Mouse (Mus musculus): ENCODE measurements around the gene Map3k6.

Map3k6 gene

DNA sequence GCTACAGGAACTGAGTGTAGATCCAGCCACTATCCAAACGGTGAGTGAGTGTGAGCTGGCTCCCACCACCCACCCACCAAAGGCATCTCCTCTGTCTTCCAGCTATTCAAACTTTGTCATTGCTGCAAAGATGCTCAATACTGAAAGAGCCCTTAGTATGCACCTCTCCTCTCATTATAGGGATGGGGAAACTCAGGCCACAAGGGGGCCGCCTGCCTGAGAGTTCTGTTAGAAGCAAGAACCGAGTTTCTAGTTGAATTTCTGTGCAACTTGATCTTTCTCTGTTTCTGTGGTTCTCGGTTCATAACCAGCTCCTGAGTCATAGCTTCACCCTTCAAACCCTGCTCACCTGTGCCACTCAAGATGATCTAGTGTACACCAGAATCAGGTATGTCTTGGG, 11.5 kb downstream of the Map3k6 start:
- no peak for DNase-seq (ENCODE audit: low spot score in 2 of 2)

DNA sequence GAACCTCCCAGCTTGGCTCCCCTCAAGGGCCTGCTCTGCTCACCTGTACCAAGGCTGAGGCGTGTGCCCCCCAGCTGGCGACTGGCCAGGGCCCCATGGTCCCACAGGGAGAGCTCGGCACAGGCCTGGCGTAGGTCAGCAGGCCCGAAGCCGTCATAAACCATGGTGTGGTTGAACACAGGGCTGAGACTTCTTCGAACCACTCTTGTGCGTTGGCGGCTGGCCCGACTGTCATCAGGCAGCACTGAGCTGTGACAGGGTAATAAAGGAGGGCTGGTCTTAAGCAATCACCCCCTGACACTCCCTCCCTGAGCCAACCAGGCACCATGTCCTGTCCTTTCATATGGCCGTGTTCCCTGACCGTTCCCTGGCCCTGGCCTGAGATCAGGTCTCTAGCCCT, 12.8 kb downstream of the Map3k6 start:
- no peak for DNase-seq (ENCODE audit: low spot score in 2 of 2)

DNA sequence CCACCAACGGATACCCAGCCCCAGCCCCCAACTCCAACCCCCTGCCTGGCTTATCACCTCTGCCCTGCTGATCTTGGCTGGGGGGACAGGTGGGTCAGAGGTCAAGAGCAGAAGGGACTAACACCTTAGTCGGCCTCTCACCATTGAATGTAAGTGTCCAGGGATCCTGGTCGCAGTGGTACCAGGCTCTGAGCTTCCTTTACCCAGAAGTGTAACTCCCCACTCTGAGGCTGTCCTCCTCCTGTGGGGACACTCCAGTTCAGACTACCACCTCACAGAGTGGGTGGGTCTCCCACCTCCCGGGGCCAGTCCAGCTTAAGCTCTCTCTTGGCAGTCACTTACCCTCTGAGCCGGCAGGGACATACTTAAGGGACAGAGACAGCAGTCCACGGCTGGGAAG, 14.8 kb downstream of the Map3k6 start:
- no peak for DNase-seq (ENCODE audit: low spot score in 2 of 2)

DNA sequence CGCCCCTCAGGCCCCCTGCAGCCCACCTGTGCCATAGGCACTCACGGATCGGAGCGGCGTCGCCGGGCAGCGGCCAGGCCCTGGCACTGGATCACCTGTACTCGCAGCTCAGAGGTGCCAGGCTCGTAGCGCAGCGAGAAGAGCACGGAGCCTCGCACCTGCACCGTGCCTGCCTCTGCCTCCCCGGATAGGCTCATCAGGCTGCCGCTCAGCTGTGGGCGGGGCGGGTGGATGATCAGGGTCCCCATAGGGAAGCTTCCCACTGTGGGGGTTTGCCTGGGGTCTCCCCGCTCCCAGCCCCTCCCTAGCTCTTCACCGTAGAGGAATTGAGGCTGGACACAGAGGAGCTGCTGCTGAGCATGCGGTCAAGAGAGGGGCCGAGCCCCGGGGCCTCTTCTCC, 16.2 kb downstream of the Map3k6 start:
- DNase-seq (ENCODE audit: low spot score in 2 of 2), result no peak

DNA sequence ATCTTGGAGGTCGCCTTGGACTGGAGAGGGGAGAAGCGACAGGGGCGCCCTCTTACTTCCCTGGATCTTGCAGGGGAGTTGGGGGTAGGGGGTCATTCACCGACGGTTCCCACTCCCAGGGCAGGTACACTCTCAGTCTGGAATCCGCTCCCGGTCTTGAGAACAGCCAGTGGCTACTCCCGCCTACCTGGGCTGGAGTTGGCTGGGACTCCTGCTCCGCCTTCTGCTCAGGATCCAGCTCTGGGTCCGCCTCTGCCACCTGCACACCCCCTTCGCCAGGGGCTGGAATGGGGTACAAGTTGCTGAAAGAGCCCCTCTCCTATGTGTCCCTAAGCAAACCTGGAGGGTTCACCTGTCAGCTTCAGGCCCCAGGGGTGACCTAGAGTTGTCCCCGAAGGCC, 16.6 kb downstream of the Map3k6 start:
- DNase-seq (ENCODE audit: low spot score in 2 of 2), result no peak

DNA sequence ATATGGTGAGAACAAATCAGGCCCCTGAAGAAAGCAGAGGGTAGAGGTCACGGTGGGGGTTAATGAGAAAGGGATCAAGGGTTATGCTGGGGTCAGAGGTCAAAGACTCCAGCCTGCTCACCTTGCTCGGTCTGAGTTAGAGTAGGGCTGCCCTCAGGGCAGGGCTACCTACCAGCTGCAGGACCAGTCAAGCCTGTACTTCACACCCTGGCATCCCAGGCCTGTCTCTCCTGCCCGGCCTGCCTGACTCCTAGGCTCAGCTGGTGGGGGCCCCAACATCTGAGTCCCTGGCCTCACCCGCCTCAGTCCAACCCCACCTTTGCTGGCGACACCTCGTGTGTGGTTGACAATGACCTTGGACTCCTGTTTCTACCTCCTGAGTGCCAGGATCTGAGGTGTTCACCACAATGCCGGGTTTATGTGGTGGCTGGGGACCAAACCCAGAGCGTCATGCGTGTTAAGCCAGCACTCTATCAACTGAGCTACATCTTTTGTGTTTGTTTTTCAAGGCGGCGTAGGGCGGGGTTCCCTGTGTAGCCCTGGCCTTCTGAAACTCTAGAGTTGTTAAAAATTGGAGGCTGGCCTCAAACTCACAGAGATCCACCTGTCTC, 17.3 kb downstream of the Map3k6 start:
- no peak for DNase-seq (ENCODE audit: low spot score in 2 of 2)

DNA sequence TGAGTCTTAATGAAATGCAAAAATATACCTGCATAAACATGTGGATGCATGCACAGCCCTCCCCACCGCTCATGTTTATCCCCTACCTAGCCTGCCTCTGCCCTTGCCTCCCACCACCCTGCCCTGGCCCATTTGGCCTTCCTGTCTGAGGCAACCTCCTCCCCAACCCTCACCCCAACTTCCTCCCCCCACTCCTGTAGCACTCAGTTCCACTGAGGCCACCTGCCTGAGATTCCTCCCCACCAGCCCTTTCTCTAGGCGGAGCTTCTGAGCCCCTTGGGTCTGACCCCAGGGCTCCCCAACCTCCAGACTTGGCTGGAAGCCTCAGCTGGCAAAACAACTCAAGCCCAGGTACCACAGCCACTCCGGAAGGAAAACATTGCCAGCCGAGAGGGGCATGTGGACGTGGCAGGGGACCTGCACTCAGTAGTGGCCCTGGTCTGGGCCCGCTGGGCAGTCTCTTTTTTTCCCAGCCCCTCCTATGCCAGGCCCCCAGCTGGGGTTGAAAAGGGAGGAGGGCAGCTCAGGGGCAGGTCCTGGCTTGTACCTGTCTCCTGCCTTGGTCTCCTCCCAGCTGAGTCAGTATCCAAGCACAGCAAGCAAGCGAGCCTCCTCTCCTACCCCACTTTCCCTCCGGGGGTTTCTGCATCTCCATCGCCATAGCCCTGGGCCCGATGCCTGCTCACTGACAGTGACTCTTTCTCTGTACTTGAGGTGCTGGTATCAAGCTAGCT, 21.2 kb downstream of the Map3k6 start:
- no peak for DNase-seq (ENCODE audit: low spot score in 2 of 2)

DNA sequence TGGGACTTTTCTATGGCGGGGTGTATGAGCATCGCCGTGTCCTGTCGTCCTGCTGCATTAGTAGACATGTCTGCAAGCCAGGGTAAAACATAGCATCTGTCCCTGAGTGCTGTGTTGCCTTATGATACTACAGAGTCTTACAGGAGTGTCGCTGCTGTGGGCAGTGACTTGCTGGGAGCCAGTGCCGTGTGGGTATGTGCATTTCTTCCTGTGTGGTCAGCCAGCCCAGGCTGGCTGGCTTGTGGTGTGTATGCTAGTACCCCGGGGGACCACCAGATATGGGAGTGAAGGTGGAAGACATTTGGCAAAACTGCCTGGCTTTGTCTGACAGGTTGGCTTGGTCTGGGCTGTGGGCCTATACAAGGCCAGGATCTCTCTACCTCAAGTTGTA, 21.8 kb downstream of the Map3k6 start:
- DNase-seq (ENCODE audit: low spot score in 2 of 2), result no peak

DNA sequence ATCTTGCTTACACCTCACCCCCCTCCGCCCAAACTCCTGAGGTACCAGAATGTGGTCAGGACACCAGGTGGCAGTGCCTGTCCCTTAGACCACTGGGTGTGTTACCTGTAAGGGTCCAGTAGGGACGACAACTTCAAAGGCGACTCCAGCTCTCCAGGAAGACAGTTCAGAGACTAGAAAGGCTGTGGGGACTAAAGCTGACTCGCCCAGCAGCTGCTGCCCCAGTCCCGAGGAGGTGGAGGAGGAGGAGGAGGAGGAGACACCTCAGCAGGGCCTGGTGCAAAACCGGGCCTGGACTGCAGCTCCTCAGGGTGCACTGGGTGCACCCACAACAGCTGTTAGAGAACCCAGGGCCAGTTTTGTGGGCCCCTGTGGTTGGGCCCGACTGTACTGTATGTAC, 22.3 kb downstream of the Map3k6 start, which contains the start of gene Sytl1:
Sytl1 (minus strand) TSS at position 232 of the 400 bp plus-strand sequence.
- no peak for DNase-seq (ENCODE audit: low spot score in 2 of 2)

DNA sequence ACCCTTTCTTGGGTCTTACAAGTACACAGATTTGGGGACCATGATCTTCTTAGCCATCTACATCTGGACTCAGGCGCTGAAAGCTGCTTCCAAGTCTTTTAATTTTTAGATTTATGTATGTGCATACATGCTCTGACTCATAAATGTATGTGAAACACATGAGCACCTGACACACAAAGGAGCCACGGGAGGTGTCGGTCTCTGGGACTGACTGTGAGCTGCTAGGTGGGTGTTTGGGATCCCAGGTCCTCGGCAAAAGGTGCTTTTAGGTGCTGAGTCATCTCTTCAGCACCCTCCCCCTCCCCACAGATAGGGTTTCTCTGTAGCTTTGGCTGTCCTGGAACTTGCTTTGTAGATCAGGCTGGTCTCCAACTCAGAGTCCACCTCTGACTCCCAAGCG, 23.1 kb downstream of the Map3k6 start:
- no peak for DNase-seq (ENCODE audit: low spot score in 2 of 2)

DNA sequence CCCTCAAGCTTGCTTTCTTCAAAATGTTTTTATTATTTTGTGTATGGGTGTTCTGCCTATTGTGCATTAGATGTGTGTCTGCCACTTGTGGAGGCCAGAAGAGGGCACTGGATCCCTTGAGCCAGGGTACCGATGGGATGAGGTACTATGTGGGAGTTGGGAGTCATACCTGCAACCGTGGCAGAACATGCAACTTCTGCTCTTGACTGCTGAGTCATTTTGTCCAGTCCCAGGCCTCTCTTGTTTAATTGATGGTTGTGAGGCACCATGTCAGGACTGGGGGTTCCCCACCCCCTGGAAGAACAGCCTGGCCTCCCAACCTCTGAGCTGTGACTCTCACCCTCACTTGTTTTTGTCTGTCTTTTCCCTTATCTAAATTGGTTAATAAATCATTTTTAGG, 23.9 kb downstream of the Map3k6 start:
- no peak for DNase-seq (ENCODE audit: low spot score in 2 of 2)

DNA sequence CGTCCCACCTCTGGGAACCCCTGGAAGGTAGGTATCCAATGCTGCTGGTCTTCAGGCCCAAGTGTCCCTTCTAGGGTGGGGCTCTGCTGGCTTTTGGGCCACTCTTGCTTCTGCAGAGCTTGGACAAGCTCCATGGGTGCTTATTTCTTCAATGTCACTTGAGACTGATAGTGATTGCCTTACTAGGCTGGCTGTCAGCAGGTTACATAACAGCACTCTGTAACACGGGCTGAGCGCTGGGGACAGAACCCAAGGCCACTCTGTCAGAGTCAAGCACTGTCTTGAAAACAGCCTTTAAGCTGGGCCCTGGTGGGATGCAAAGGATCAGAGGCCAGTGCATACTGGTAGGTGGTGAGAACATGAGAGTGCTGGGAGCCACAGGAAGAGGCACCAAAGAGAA, 24.7 kb downstream of the Map3k6 start:
- DNase-seq (ENCODE audit: low spot score in 2 of 2), result no peak

DNA sequence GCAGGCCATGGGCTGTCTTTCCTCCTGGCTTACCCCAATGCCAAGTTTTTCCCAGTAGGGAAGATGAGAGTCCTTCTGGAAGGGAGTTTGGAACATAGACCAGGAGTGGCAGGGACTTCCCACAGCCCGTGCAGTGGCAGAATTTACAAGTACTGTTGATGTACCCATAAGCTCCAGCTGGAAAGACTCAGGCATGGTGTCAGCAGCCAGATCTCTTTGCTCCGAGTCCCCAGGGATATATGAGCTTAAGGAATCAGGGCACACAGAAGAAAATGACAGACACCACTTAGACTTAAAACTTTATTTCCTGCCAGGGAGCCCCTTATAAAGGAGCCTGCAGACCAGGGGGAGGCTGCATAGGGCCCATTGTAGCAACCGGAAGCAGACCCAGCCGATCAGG, 25.1 kb downstream of the Map3k6 start:
- DNase-seq (ENCODE audit: low spot score in 2 of 2), result peak; percentile 54 to 62

DNA sequence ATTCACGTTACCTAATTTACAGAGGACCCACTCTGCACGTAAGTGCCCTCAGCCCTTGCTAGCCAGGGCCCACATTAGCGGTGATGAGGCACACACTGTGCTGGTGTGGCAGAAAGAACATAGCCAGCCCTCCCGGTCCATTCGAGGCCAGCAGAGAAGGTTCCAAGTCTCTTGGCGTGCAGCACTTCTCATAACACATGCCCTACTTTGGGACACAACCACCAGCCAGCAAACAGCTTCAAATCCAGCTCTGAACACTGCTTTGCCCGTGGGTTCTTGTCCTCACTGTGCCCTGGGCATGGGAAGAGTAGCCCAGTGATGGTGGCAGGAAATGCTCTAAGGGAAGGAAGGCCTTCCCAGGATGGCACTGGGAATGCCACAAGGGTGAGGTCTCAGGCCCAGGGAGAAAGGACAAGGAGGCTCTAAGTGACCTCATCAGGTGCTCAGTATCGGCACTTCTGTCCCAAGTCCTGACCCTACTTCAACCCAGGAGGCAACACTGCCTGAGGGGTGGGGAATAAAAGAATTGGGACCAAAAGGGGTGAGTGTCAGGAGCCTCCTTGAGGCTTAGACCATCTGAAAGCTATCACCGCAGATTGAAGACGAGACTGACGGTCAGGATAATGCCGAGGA, 25.7 kb downstream of the Map3k6 start:
- no peak for DNase-seq (ENCODE audit: low spot score in 2 of 2)

DNA sequence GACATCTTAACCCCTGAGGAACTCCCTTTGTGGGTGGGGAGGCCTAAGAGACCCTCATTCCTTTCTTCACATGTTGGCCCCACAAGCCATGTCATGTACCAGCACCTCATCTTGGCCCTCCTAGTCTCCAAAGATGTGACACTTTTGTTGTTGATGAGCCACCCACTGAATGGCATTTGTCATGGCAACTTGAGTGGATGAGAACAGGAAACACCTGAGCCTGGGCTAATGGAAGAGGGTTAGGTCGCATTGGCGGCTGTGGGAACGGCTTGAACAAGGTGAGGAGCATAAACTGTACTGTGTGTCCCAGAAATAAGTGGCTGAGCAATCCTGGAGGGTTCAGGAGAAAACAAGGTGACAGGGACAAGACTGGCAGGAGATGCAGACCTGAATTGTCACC, 28.3 kb downstream of the Map3k6 start:
- DNase-seq (ENCODE audit: low spot score in 2 of 2), result no peak

DNA sequence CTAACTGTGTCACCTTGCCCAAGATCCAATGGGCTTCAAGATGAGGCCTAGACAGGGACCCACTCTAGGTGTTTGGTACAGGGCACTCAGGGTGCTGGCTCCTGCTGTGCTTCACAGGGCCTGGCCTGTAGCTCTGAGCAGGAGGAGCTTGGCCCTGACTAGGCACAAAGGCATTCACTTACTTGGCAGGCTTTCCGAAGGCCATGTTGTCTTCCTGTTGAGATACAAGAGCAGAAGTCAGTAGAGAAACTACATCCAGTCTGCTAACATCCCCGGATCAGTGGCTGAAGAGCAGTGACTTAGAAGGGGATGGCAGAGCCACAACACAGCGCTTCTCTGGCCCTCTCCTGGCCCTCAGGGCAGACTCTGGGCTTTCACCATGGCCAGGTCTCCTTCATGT, 29.0 kb downstream of the Map3k6 start:
- DNase-seq (ENCODE audit: low spot score in 2 of 2), result peak; percentile 68 to 75

DNA sequence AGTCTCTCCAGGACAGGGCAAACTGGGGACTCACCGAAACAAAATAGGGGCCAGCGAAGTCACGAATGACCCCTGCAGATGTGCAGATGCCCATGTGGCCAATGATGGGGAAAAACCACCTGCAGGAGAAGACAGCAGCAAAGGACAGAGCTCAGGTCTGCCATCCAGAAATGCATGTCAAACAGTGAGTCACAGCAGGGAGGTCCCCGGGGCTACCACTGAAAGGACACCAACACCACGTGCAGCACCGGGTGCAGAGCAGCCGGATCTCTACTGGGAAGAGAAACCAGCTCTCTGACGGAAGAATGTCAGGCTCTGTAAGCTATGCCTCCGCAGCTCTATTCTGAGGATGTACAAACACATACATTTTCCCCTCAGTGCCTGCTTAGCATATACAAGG, 30.3 kb downstream of the Map3k6 start:
- DNase-seq (ENCODE audit: low spot score in 2 of 2), result no peak

DNA sequence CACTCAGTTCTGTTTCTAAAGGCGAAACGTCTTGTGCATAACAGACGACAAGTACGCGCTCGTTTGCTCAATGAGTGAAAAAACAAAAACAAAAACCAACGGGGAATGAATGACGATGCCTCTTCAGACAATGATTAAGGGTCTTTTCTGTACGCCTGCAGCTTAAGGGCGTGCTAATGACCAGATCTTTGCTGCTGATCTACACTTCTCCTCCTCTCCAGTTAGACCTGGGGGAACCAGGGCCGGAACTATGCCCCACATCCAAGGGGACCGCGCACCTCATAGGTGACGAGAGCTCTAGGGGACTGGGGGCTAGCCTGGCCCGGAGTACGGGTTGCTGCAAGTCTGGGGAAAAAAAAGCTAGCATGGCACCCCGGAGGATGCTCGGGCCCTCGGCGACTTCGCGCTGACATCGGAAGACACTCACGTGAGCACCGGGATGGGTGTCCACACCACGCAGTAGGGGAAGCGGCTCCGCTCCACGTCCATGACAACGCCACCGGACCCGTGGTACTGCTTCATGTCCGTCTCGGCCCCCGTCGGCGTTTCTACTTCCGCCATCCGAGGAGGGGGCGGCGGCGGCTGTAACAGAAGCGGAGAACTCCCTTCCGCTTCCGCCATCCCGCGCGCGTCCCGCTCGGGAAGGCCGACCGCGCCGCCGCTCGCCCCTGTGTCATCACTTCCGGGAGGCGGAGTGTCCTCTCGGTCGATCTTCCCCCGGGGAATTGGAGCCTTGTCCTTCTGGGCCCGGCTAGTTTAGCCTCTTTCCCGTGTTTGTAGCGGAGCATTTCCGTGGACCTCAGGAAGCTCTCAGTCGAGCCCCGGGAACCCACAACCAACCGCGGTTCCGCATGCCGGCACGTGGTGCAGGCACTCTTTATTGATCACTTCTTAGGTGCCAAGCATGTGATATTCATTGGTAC, 36.7 kb downstream of the Map3k6 start, which contains the start of gene Tmem222:
Tmem222 (minus strand) TSS at position 689 of the 923 bp plus-strand sequence.
- peak; percentile 96 to 97 for DNase-seq (ENCODE audit: low spot score in 2 of 2)

DNA sequence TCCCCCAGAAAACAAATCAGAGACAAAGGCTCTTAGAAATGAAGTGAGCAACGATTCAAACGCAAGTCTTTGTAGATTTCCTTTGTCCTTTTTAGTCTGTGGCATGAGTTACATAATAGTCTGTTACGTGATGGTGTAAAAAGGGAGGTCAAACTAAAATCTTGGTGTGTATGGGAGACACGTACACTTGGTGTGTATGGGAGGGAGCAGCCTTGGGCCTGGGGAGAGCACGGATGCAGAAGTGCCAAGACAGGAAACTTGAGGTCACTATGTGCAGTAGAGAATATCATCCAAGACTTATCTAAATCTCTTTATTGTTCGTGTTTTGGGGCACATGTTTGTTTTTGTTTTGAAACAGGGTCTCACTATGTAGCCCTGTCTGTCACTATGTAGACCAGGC, 37.4 kb downstream of the Map3k6 start:
- no peak for DNase-seq (ENCODE audit: low spot score in 2 of 2)

DNA sequence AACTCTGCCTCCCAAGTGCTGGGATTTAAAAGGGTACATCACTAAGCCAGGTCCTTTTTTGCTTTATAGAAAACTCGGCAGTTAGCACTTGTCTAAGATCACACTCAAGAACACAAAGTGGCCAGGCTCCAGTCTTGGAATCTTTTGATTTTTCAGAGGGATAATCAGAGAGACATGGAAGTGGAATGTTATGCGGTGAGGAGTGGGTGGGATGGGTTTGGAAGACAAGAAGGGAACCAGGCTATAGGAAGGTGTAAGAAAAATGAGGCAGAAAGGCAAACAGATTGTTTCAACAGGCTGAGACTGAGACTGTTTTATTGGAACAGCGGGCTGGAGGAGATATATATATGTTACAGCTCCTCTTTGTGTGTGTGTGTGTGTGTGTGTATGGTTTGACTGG, 37.9 kb downstream of the Map3k6 start:
- DNase-seq (ENCODE audit: low spot score in 2 of 2), result no peak

DNA sequence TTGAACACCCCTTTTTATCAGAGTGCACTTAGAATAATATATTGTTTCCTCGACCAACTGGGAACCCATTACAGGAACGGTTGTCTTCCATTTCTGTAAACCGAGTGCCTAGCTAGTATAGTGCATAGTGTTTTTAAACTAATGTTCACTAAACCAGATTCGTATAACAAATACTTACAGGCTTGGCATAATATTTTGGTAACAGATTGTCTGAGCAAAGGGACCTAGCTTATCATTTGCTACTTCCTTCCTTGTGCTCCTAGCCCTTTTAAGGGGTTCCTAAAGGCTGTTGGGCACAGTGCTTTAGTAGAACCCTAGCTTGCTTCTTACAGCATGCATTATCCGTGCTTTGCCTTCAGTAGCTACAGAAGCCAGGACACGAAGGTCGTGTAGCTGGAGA, 40.9 kb downstream of the Map3k6 start:
- no peak for DNase-seq (ENCODE audit: low spot score in 2 of 2)

DNA sequence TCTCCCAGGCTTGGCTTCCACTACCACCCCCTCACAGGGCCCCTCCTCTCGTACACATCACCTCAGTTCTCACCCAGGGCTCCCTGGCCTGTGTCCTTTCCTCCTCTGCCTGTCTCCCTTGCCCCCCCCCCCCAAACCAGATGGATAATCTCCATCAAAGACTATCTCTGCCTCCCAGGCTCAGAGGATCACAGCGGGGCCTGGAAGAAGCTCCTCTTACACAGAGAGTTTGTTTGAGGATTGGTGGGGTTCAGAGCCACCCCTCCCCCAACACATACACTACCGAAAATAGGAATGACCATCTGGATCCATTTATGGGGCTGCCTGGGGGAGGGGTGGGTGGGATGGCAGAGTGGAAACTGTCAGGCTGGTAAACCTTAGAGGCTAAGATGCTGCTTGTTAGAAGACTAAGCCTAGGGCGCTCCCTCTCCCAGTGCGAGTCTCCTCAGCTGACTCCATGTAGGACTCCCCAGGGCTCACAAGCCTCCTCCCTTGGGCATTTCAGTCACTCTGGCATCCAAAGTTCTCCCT, 41.4 kb downstream of the Map3k6 start:
- no peak for DNase-seq (ENCODE audit: low spot score in 2 of 2)
